In genomic region chr17:5785238-5785637, GRCm38 (mm10) we compare ENCODE assay signal across 21 mouse cellular contexts. TPM values are rescaled to one million over a fixed set of nuclear protein-coding genes. Genes with fewer than 3 reads are reported as not detected.
A peak's percentile ranks its signal among the peaks of the same experiment; 100 is the strongest.
DNase-seq lines count a peak whose midpoint lies in the region; ATAC-seq lines count a peak whose summit lies in the region.
"Had no signal": no experiment of that assay in that cellular context is flagged by ENCODE, and none has a peak within 500 bp of the region (broad histone marks: within the 10 kb centered on the region; RNA-seq: fewer than 3 reads in every experiment).

No protein-coding gene starts in this region.

- no peaks in the 10 kb centered on the region for H3K27me3 ChIP-seq in limb, embryonic 10.5 days (ENCODE audit: low read depth, poor library complexity, severe bottlenecking)
- H3K27me3 ChIP-seq: embryonic facial prominence, embryonic 12.5 days; embryonic facial prominence, embryonic 15.5 days; hindbrain, embryonic 12.5 days; hindbrain, embryonic 15.5 days had no signal

- peak; percentile 3 for DNase-seq in gastrocnemius, postnatal 25 days
- DNase-seq in gastrocnemius, postnatal 36 days = no peak
- DNase-seq in limb, embryonic 10.5 days (ENCODE audit: low spot score) = no peak
- DNase-seq in kidney, postnatal 36 days = no peak
- no peak for DNase-seq in retina, embryonic 14.5 days (ENCODE audit: low spot score)
- DNase-seq: adrenal gland, adult 2 months; adrenal gland, postnatal 25 days; cerebellum, adult 18-20 months; cerebellum, adult 9-10 months; cerebellum, postnatal 14 days; forebrain, postnatal 0 days; gastrocnemius, adult 2 months; gastrocnemius, postnatal 14 days; heart, adult 11 months had no signal

- ATAC-seq in common myeloid progenitor, adult 5-6 weeks (replicated peaks; ENCODE audit: low read depth, poor library complexity, severe bottlenecking) = peak; percentile 42; the same call in 1 of the 2 replicates
- ATAC-seq in megakaryocyte, adult 5-6 weeks (ENCODE audit: poor library complexity, severe bottlenecking) = peak; percentile 81
- ATAC-seq: forebrain, embryonic 14.5 days; forebrain, postnatal 0 days had no signal

- no peak overlapping the region for H3K4me3 ChIP-seq in limb, embryonic 10.5 days
- H3K4me3 ChIP-seq: embryonic facial prominence, embryonic 12.5 days; embryonic facial prominence, embryonic 15.5 days; gastrocnemius, adult 2 months; hindbrain, embryonic 12.5 days; hindbrain, embryonic 15.5 days had no signal

- WGBS in limb, embryonic 10.5 days = 74% methylated on average over 2 of the region's 2 CpGs

- intact Hi-C loops in gastrocnemius, postnatal 36 days (cut with DNase I) = no loop called here

- no peak overlapping the region for H3K27ac ChIP-seq in limb, embryonic 10.5 days
- H3K27ac ChIP-seq: embryonic facial prominence, embryonic 12.5 days; embryonic facial prominence, embryonic 15.5 days; gastrocnemius, adult 2 months; hindbrain, embryonic 12.5 days; hindbrain, embryonic 15.5 days had no signal

- H3K9me3 ChIP-seq in limb, embryonic 10.5 days (replicated peaks) = no peaks in the 10 kb centered on the region
- H3K9me3 ChIP-seq: embryonic facial prominence, embryonic 12.5 days; hindbrain, embryonic 15.5 days had no signal

- no peaks in the 10 kb centered on the region for H3K36me3 ChIP-seq in limb, embryonic 10.5 days
- H3K36me3 ChIP-seq: embryonic facial prominence, embryonic 12.5 days; embryonic facial prominence, embryonic 15.5 days; hindbrain, embryonic 12.5 days; hindbrain, embryonic 15.5 days had no signal

- peaks cover 19% of the 10 kb centered on the region for H3K4me1 ChIP-seq in limb, embryonic 10.5 days
- H3K4me1 ChIP-seq: hindbrain, embryonic 12.5 days; hindbrain, embryonic 15.5 days had no signal

RNA-seq across cellular contexts. Expression of gene Snx9, which starts 55.9 kb away (rescaled TPM):
- 10 to 100 TPM; 21.5 to 22.4 TPM for total RNA-seq in gastrocnemius, postnatal 25 days (2021)
- total RNA-seq in gastrocnemius, postnatal 36 days (2021) = 10 to 100 TPM; 21.4 to 22.6 TPM
- total RNA-seq in common myeloid progenitor, adult 5-6 weeks (2017) = 28.0 and 36.5 TPM in 2 replicates
- 51.4 and 51.8 TPM in 2 replicates for total RNA-seq in megakaryocyte, adult 5-6 weeks (2015)
- 36.6 and 37.1 TPM in 2 replicates for total RNA-seq in megakaryocyte, adult 5-6 weeks (2017)
- 18.4 and 19.4 TPM in 2 replicates for polyA plus RNA-seq in limb, embryonic 10.5 days (2016; fragmentation: Nextera tagmentation; extraction: Ambion mirVana)
